Mouse (Mus musculus) T-helper 1 cell (primary cell): ENCODE data around the gene Tbpl1.

Experiments
- in situ Hi-C: fragments of 300-600 bp; cut with MboI, MseI; formaldehyde crosslinking; loops from one replicate; pipeline ENCODE4 v1.15.1; 2025; ENCODE audit warnings: high pct_unique_total_duplicates

Tbpl1 gene

GRCm38 (mm10) chr10:22731272-22732093 lies at the start of gene Tbpl1:
TSS of gene Tbpl1 (minus strand) at chr10:22731938.
- in situ Hi-C loops = no loop called here

GRCm38 (mm10) chr10:22781466-22781865 lies 49.7 kb upstream of the Tbpl1 start:
- in situ Hi-C loops = loop anchor here (5.0 kb wide), 1 partner anchor 301 kb away; no protein-coding TSS in a partner anchor

- in situ Hi-C loops = loop anchor here (5.0 kb wide), 1 partner anchor 201 kb away; no protein-coding TSS in a partner anchor
These were observed 46.2 kb upstream of the Tbpl1 start for GRCm38 (mm10) chr10:22777939-22778338.

- in situ Hi-C loops = loop anchor here (5.0 kb wide), 1 partner anchor 199 kb away; no protein-coding TSS in a partner anchor
These were observed 44.4 kb upstream of the Tbpl1 start for GRCm38 (mm10) chr10:22776007-22776698.

- in situ Hi-C loops = loop anchor here (5.0 kb wide), 1 partner anchor 198 kb away; no protein-coding TSS in a partner anchor
These were observed 43.7 kb upstream of the Tbpl1 start for GRCm38 (mm10) chr10:22775456-22775855.

GRCm38 (mm10) chr10:22774626-22775025 lies 42.9 kb upstream of the Tbpl1 start:
- in situ Hi-C loops = loop anchor here (5.0 kb wide), 1 partner anchor 197 kb away; no protein-coding TSS in a partner anchor

GRCm38 (mm10) chr10:22754240-22754639 lies 22.5 kb upstream of the Tbpl1 start:
- in situ Hi-C loops = no loop called here

- in situ Hi-C loops = no loop called here
These were observed 19.5 kb upstream of the Tbpl1 start for GRCm38 (mm10) chr10:22751175-22751682.

GRCm38 (mm10) chr10:22746334-22747322 lies 14.9 kb upstream of the Tbpl1 start:
- in situ Hi-C loops = no loop called here

GRCm38 (mm10) chr10:22745922-22746321 lies 14.2 kb upstream of the Tbpl1 start:
- in situ Hi-C loops = no loop called here

GRCm38 (mm10) chr10:22732181-22732580 lies 443 bp upstream of the Tbpl1 start:
- in situ Hi-C loops = no loop called here

- in situ Hi-C loops = no loop called here
These were observed 806 bp downstream of the Tbpl1 start for GRCm38 (mm10) chr10:22730992-22731271.

GRCm38 (mm10) chr10:22730266-22730991 lies 1.3 kb downstream of the Tbpl1 start:
- in situ Hi-C loops = no loop called here

GRCm38 (mm10) chr10:22728257-22728656 lies 3.5 kb downstream of the Tbpl1 start:
- in situ Hi-C loops = no loop called here

GRCm38 (mm10) chr10:22726295-22726694 lies 5.4 kb downstream of the Tbpl1 start:
- in situ Hi-C loops = no loop called here

- in situ Hi-C loops = no loop called here
These were observed 6.6 kb downstream of the Tbpl1 start for GRCm38 (mm10) chr10:22725166-22725565.

- in situ Hi-C loops = loop anchor here (25.0 kb wide), 1 partner anchor 1066 kb away; the partner anchor contains the start of genes Rps12 and Slc18b1
These were observed 10.8 kb downstream of the Tbpl1 start for GRCm38 (mm10) chr10:22720781-22721529.

- in situ Hi-C loops = loop anchor here (25.0 kb wide), 1 partner anchor 1069 kb away; the partner anchor contains the start of genes Rps12 and Slc18b1
These were observed 13.3 kb downstream of the Tbpl1 start for GRCm38 (mm10) chr10:22718475-22718874.

GRCm38 (mm10) chr10:22714520-22714919 lies 17.2 kb downstream of the Tbpl1 start:
- in situ Hi-C loops = loop anchor here (25.0 kb wide), 1 partner anchor 1073 kb away; the partner anchor contains the start of genes Rps12 and Slc18b1
